Comparison of ENCODE assay signal across 19 mouse cellular contexts in the genomic region with DNA sequence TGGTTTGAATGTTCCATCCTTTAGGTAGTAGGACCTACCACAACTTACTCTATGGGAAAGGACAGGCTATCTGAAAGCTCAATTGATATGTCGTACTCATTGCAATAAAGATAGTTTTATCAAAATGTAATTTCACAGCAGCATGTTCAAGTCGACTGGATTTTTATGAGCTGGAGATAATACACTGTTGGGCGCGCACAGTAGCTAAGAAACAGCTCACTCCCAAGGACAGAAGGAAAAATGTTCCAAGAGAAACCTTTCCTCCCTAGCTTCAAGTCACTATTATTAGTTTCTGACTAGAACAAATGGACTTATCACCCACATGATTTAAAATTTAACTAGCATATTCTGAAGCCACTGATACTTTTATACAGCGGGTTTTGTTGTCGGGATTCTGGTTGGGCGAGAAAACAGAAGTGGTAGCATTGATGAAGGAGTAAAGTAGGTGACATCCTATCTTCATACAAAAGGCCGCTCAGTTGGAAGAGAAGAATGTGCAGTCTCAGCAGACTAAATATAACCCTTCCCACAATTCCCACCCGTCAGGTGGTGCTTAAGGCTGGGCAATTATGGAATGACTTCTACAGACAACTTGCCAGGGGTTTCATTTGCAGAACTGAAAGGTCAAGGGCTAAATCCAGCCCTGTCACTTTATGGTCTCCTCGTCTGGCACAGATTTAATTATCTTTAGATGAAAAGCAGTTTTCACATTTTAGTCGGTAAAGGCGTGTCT. TPM values are rescaled to one million over a fixed set of nuclear protein-coding genes. Genes with fewer than 3 reads are reported as not detected.
DNase-seq lines count a peak whose midpoint lies in the region; ATAC-seq lines count a peak whose summit lies in the region.
"Had no signal": no experiment of that assay in that cellular context is flagged by ENCODE, and none has a peak within 500 bp of the region (broad histone marks: within the 10 kb centered on the region; RNA-seq: fewer than 3 reads in every experiment).

No protein-coding gene starts in this region.

- H3K4me1 ChIP-seq in heart, embryonic 11.5 days (ENCODE audit: control insufficient read depth, insufficient read depth, low read length) = peaks cover 12% of the 10 kb centered on the region
- no peaks in the 10 kb centered on the region for H3K4me1 ChIP-seq in midbrain, embryonic 11.5 days (ENCODE audit: control insufficient read depth, insufficient read depth, low read length)
- H3K4me1 ChIP-seq in forebrain, embryonic 16.5 days (replicated peaks; ENCODE audit: control insufficient read depth, insufficient read depth, low read length) = no peaks in the 10 kb centered on the region
- H3K4me1 ChIP-seq: forebrain, embryonic 13.5 days; limb, embryonic 12.5 days; neural tube, embryonic 13.5 days had no signal

- no peaks in the 10 kb centered on the region for H3K9me3 ChIP-seq in heart, embryonic 11.5 days (replicated peaks; ENCODE audit: control insufficient read depth, low read length)
- no peaks in the 10 kb centered on the region for H3K9me3 ChIP-seq in midbrain, embryonic 11.5 days (ENCODE audit: control insufficient read depth, low read length)
- H3K9me3 ChIP-seq in forebrain, embryonic 16.5 days (ENCODE audit: control insufficient read depth, low read length) = no peaks in the 10 kb centered on the region
- H3K9me3 ChIP-seq: forebrain, embryonic 13.5 days; limb, embryonic 12.5 days; neural tube, embryonic 13.5 days had no signal

- no peaks in the 10 kb centered on the region for H3K36me3 ChIP-seq in heart, embryonic 11.5 days (ENCODE audit: control insufficient read depth, insufficient read depth, low read length)
- H3K36me3 ChIP-seq in midbrain, embryonic 11.5 days (ENCODE audit: control insufficient read depth, insufficient read depth, low read length) = no peaks in the 10 kb centered on the region
- H3K36me3 ChIP-seq in forebrain, embryonic 16.5 days (ENCODE audit: control insufficient read depth, insufficient read depth) = no peaks in the 10 kb centered on the region
- H3K36me3 ChIP-seq: limb, embryonic 12.5 days; neural tube, embryonic 13.5 days had no signal

- no peak overlapping the region for H3K9ac ChIP-seq in heart, embryonic 11.5 days (ENCODE audit: low read depth, low read length)
- H3K9ac ChIP-seq in midbrain, embryonic 11.5 days (ENCODE audit: low read length) = no peak overlapping the region
- H3K9ac ChIP-seq in forebrain, embryonic 16.5 days (replicated peaks; ENCODE audit: low read depth, low read length) = no peak overlapping the region
- H3K9ac ChIP-seq: forebrain, embryonic 13.5 days; limb, embryonic 12.5 days; liver, postnatal 0 days; neural tube, embryonic 13.5 days had no signal

- H3K4me2 ChIP-seq in heart, embryonic 11.5 days = no peak overlapping the region
- no peak overlapping the region for H3K4me2 ChIP-seq in midbrain, embryonic 11.5 days
- no peak overlapping the region for H3K4me2 ChIP-seq in forebrain, embryonic 16.5 days (ENCODE audit: low read length)
- H3K4me2 ChIP-seq: forebrain, embryonic 13.5 days; limb, embryonic 12.5 days; neural tube, embryonic 13.5 days had no signal

- ATAC-seq in heart, embryonic 11.5 days (replicated peaks; ENCODE audit: insufficient number of reproducible peaks, low FRiP score, low TSS enrichment) = no peak
- ATAC-seq in midbrain, embryonic 11.5 days (ENCODE audit: low FRiP score) = no peak
- no peak for ATAC-seq in forebrain, embryonic 16.5 days
- ATAC-seq: CD4-positive, CD25-positive, alpha-beta regulatory T cell, adult 4 months; forebrain, embryonic 13.5 days; liver, postnatal 0 days; midbrain, embryonic 16.5 days had no signal

- no peak for DNase-seq in heart, adult 8-10 months (ENCODE audit: low spot score)
- peak; percentile 11 for DNase-seq in gastrocnemius, postnatal 14 days
- peak; percentile 26 to 29 for DNase-seq in heart, postnatal 10 days
- peak; percentile 3 for DNase-seq in retina, postnatal 1 day
- DNase-seq in midbrain, embryonic 11.5 days (ENCODE audit: low spot score, missing footprints) = no peak
- DNase-seq: cerebellum, adult 11 months; kidney, postnatal 25 days; liver, postnatal 0 days; spleen, adult 18-20 months had no signal

- WGBS in heart, embryonic 11.5 days (ENCODE audit: insufficient replicate concordance) = 57% methylated on average over 12 of the region's 12 CpGs
- WGBS in midbrain, embryonic 11.5 days = 74% methylated on average over 12 of the region's 12 CpGs
- WGBS in forebrain, embryonic 16.5 days = 76% methylated on average over 12 of the region's 12 CpGs

- H3K4me3 ChIP-seq in heart, embryonic 11.5 days (ENCODE audit: low read depth, low read length) = no peak overlapping the region
- no peak overlapping the region for H3K4me3 ChIP-seq in midbrain, embryonic 11.5 days (ENCODE audit: low read depth, low read length)
- H3K4me3 ChIP-seq in forebrain, embryonic 16.5 days (replicated peaks; ENCODE audit: low read length) = no peak overlapping the region
- H3K4me3 ChIP-seq: forebrain, embryonic 13.5 days; limb, embryonic 12.5 days; neural tube, embryonic 13.5 days had no signal

- no peaks in the 10 kb centered on the region for H3K27me3 ChIP-seq in heart, embryonic 11.5 days (ENCODE audit: control insufficient read depth, insufficient read depth, low read length)
- H3K27me3 ChIP-seq in midbrain, embryonic 11.5 days (ENCODE audit: control insufficient read depth, insufficient read depth, low read length) = no peaks in the 10 kb centered on the region
- H3K27me3 ChIP-seq in forebrain, embryonic 16.5 days (replicated peaks; ENCODE audit: control insufficient read depth, insufficient read depth, low read length) = no peaks in the 10 kb centered on the region
- H3K27me3 ChIP-seq: forebrain, embryonic 13.5 days; limb, embryonic 12.5 days; neural tube, embryonic 13.5 days had no signal

- peak overlapping the region; percentile 46; the same call in 1 of the 2 replicates for H3K27ac ChIP-seq in heart, embryonic 11.5 days (ENCODE audit: low read depth, low read length)
- H3K27ac ChIP-seq in midbrain, embryonic 11.5 days (ENCODE audit: low read depth, low read length) = no peak overlapping the region
- H3K27ac ChIP-seq in forebrain, embryonic 16.5 days (ENCODE audit: low read length) = no peak overlapping the region
- H3K27ac ChIP-seq: forebrain, embryonic 13.5 days; limb, embryonic 12.5 days; macrophage; neural tube, embryonic 13.5 days had no signal

- intact Hi-C loops in gastrocnemius, postnatal 14 days (cut with DNase I; ENCODE audit: low total_unique reads) = no loop called here
- intact Hi-C loops in heart, postnatal 10 days (cut with DNase I) = loop anchor here (1.0 to 5.0 kb wide), 2 partner anchors 44 to 52 kb away; no protein-coding TSS in a partner anchor

RNA-seq across cellular contexts. Expression of a gene that starts 5.4 kb away (rescaled TPM):
- 829 and 847 TPM in 2 replicates for polyA plus RNA-seq in heart, embryonic 11.5 days (2014; fragmentation: Nextera tagmentation; extraction: Ambion mirVana)
- total RNA-seq in heart, adult 8-10 months (2022) = 10 to 100 TPM; 29.3 to 41.7 (median 34.9) TPM
- total RNA-seq in gastrocnemius, postnatal 14 days (2021) = over 10,000 TPM; 30,782 to 31,244 TPM
- total RNA-seq in heart, postnatal 10 days (2021) = 10 to 100 TPM; 14.1 to 24.4 TPM
- polyA plus RNA-seq in midbrain, embryonic 11.5 days (2014; fragmentation: Nextera tagmentation; extraction: Ambion mirVana) = 0.36 and 0.55 TPM in 2 replicates
- polyA plus RNA-seq in forebrain, embryonic 16.5 days (2015; fragmentation: Nextera tagmentation; extraction: Ambion mirVana) = 0.38 and 2.5 TPM in 2 replicates
- total RNA-seq: common myeloid progenitor, adult 5-6 weeks; granulocyte monocyte progenitor cell, adult 5-6 weeks had no signal
- polyA plus RNA-seq: CD4-positive, CD25-positive, alpha-beta regulatory T cell, adult 4 months; macrophage had no signal

Comparison
In these comparisons a context has a peak if more than half of its experiments do, and no peak if none do; other contexts are left out.
1. DNase-seq: peak in gastrocnemius, postnatal 14 days (single experiment), heart, postnatal 10 days (2 of 2) and retina, postnatal 1 day (single experiment); none in heart, adult 8-10 months (single experiment) and midbrain, embryonic 11.5 days (single experiment).
2. RNA of a gene that starts 5.4 kb away (total RNA-seq): 30,782 to 31,244 TPM in gastrocnemius, postnatal 14 days; 29.3 to 41.7 TPM in heart, adult 8-10 months and 14.1 to 24.4 TPM in heart, postnatal 10 days; every median in the first group is over 100 times any median in the second.